Mouse (Mus musculus) ES-E14 (cell line): Measurements from ENCODE around the gene Ebna1bp2.

ENCODE experiments used
- CHD2 ChIP-seq: IDR thresholded peaks from 2 replicates; pipeline ENCODE4 v1.6.1; 2014; ENCODE audit warnings: mild to moderate bottlenecking, low read depth, low read length, inconsistent platforms
- HCFC1 ChIP-seq: IDR thresholded peaks from 2 replicates; pipeline ENCODE4 v1.6.1; 2012; ENCODE audit warnings: low read length, inconsistent platforms, borderline replicate concordance; ENCODE audit not compliant: insufficient read depth
- MAFK ChIP-seq: IDR thresholded peaks from 2 replicates; pipeline ENCODE4 v1.6.1; 2014; ENCODE audit warnings: mild to moderate bottlenecking, low read depth, low read length, inconsistent platforms; ENCODE audit not compliant: insufficient read depth
- ZC3H11A ChIP-seq: IDR thresholded peaks from 2 replicates; pipeline ENCODE4 v1.6.1; 2012; ENCODE audit warnings: low read depth, mild to moderate bottlenecking, inconsistent platforms, low read length, borderline replicate concordance

DNA sequence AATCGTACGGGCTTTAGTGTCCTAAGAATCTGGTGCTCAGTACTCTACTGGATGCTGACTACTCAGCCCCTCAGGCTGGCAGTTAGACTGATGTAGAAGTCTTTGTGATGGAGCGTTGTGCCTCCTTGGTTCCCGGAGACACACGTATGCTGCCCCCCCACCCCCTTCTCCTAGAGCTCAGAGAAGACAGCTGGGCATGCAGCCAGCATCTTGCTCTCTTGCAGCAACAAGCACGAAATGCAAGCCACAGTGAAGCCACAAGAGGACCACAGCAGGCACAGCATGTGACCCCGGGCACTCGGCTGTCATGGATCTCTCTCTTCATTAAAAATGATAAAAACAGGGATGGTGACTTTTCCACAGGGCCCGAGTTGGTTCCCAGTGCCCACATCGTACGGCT, 5.2 kb upstream of the Ebna1bp2 start:
- no peak for TF ChIP-seq MAFK
- no peak for TF ChIP-seq CHD2
- no peak for TF ChIP-seq ZC3H11A
- TF ChIP-seq HCFC1 = no peak
